Mouse (Mus musculus) layer of hippocampus, adult 9-11 months (tissue): ENCODE results near the gene Tmem63b.

Source experiments
- DNase-seq: peaks from one replicate; pipeline ENCODE4 v3.0.0; 2022

Tmem63b gene

DNA sequence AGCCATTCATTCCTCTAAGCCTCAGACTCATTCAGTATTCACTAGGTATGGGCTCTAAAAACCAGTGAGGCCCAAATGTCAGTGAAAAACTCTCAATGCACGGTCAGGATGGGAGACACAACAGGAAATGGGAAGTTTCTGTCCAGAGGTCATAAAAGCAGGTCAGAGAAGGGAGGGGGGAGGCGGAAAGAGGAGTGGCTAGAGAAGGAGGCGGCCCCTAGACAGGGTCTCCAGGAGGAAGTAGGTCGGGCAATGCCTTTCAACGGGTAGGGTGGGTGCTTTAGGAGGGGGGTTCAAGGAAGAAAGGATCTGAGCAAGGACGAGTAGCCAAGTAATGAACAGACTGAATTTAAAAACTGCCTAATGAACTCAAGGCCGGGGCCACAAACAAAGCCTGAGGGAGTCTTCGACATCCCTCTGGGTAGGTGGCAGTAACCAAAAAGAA, 67.7 kb downstream of the Tmem63b start:
- peak; percentile 31 for DNase-seq

DNA sequence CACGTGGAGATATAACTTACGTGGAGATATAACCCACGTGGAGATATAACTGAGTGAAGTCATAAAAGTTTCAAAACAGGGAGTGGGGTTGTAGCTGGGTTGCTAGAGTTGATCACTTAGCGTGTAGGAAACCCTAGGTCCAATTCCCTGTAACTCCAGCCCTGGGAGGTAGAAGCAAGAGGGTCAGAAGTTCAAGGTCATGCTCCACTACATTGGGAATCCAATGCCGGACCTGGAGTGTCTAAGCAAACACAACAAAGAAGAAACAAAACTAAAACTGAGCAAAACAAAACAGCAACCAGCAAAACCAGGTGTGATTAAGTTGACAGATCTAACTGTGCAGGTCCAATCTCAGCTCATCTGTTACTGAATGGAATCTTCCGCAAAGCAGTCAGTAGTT, 69.0 kb downstream of the Tmem63b start:
- DNase-seq: no peak

DNA sequence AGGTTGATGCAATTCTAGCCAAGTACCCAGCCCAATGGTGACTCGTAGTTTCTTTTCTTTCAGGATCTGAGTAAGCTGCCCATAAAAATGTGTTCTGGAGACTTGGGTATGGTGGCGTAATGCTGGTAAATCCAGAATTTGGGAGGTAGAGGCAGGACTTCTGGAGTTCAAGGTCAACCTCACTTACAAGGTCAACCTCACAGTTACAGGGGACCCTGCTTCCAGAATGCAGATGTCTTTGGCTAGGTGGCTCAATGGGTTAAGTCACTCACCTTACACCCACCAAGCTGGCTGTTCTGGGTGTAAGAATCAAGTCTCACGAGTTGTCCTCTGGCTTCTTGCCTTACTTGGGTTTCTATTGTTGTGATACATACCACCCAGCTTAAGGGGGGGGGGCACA, 70.0 kb downstream of the Tmem63b start:
- no peak for DNase-seq

DNA sequence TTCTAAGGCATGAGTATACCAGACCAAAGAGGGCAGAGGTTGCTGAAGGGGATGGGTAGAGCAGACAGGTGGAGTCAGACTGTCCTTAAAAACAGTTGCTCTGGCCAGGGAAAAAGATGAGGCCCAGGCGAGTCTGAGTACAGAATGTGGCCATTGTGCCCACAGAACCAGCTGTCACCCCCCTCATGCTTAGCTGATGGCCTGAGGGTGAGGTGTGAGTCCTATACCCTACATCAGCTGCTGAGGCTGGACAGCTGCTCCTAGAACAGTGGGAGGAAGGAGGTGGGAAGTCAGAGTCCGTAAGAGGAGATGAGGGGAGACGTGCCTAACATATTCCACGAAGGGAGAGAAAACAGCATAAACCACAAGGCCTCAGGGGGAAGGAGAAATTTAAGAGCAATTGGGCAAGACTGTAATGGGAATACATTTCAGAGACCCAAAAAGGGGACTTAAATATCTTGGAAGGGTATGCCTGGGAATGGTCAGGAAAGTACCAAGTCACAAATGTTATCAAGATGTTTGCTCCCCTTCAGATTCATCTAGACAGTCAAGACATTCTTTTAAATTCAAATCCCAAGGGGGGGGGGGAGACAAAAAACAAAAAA, 70.6 kb downstream of the Tmem63b start:
- no peak for DNase-seq

DNA sequence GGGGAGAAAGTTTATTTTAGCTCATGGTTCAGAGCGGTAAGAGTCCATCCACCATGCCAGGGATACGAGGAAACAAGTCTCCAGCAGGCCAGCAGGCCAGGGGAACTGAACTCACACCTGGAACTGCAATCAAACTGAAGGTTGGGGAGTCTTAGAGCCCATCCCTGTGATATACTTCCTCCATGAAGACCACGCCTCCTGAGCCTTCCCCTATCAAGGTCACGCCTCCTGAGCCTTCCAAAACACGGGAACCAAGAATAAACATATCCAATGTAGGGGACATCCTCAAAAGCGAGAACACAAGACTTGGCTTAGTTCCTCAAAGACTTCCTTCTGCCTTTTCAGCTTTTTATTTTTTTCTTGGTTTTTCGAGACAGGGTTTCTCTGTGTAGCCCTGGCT, 73.8 kb downstream of the Tmem63b start:
- DNase-seq: no peak

GRCm38 (mm10) chr17:45612008-45612407, 74.7 kb downstream of the Tmem63b start:
- DNase-seq: no peak
